Mouse (Mus musculus): Measurements from ENCODE around the gene Gm38655. TPM values are rescaled to one million over a fixed set of nuclear protein-coding genes. Genes with fewer than 3 reads are reported as not detected.

The Gm38655 gene
- total and polyA plus RNA-seq, 3 experiments = not detected

- Histone ChIP-seq H3K27me3 (replicated peaks) (no peaks in the 10 kb centered on the region), H3K4me3 (replicated peaks in 1 of 3; ENCODE audit: low read depth in 2 of 3, low read length in 2 of 3, poor library complexity in 1 of 3) (no peak overlapping the region), H3K27ac (ENCODE audit: insufficient read depth, low read depth) (no peak overlapping the region), H3K9me3 (replicated peaks; ENCODE audit: low read length) (no peaks in the 10 kb centered on the region), H3K79me2 (replicated peaks; ENCODE audit: control insufficient read depth, extremely low read depth, insufficient read depth, poor library complexity, severe bottlenecking) (no peaks in the 10 kb centered on the region), H3K9ac (ENCODE audit: insufficient read depth, low read depth) (no peak overlapping the region), H3K4me2 (ENCODE audit: insufficient read depth, low read depth, poor library complexity, severe bottlenecking) (no peak overlapping the region), H3K36me3 (replicated peaks in 1 of 2; ENCODE audit: control insufficient read depth in 1 of 2, insufficient read depth in 1 of 2, low read length in 1 of 2) (peaks cover 58 to 86% of the 10 kb centered on the region in 2 experiments), H3K4me1 (ENCODE audit: control insufficient read depth in 1 of 2, insufficient read depth in 2 of 2) (peaks cover 4 to 19% of the 10 kb centered on the region in 2 experiments; a peak in 2 of 4 replicates)
- DNase-seq (ENCODE audit: extremely low read depth) = no peak
- dilution Hi-C loops (cut with MboI; ENCODE audit: extremely low pct_ligation_motif_present, extremely low pct_unique_long_range_greater_than_20kb, low sequenced_read_pairs) (no loop called here), in situ Hi-C loops (cut with MboI; ENCODE audit: low pct_ligation_motif_present, low pct_unique_long_range_greater_than_20kb, low sequenced_read_pairs) (no loop called here)
- TF ChIP-seq KAT2A (IDR thresholded peaks at IDR 0.05; ENCODE audit: insufficient replicate concordance, low read length) (no peak), JUND (conservative IDR thresholded peaks at IDR 0.05; ENCODE audit: low read depth, low read length) (no peak), GABPA (IDR thresholded peaks at IDR 0.05; ENCODE audit: insufficient replicate concordance, low read depth, low read length) (no peak), ELF1 (IDR thresholded peaks at IDR 0.05; ENCODE audit: low read depth, low read length) (no peak), ETS1 (conservative IDR thresholded peaks at IDR 0.05; ENCODE audit: low read depth, low read length) (no peak), RAD21 (IDR thresholded peaks at IDR 0.05; ENCODE audit: low read depth, low read length) (no peak), UBTF (IDR thresholded peaks at IDR 0.05; ENCODE audit: low read depth, low read length) (no peak), MAZ (IDR thresholded peaks at IDR 0.05; ENCODE audit: low read depth, low read length) (no peak), MEF2A (IDR thresholded peaks at IDR 0.05; ENCODE audit: borderline replicate concordance, low read depth, low read length) (no peak), BHLHE40 (IDR thresholded peaks at IDR 0.05; ENCODE audit: low read depth, low read length) (no peak), CHD1 (IDR thresholded peaks at IDR 0.05; ENCODE audit: low read depth, low read length) (no peak), NELFE (IDR thresholded peaks at IDR 0.05; ENCODE audit: low read depth, low read length) (no peak), TBP (conservative IDR thresholded peaks at IDR 0.05; ENCODE audit: low read depth, low read length) (no peak), POLR2A (IDR thresholded peaks at IDR 0.05; ENCODE audit: low read depth, low read length) (no peak), ZMIZ1 (IDR thresholded peaks at IDR 0.05; ENCODE audit: low read depth, low read length) (no peak), E2F4 (IDR thresholded peaks at IDR 0.05; ENCODE audit: insufficient replicate concordance, low read depth, low read length) (no peak), CTCF (conservative IDR thresholded peaks at IDR 0.05 in 1 of 2, IDR thresholded peaks at IDR 0.05 in 1 of 2; ENCODE audit: low read depth in 2 of 2, low read length in 2 of 2) (no peak), MYC (IDR thresholded peaks at IDR 0.05; ENCODE audit: low read depth, low read length) (no peak), MAX (IDR thresholded peaks at IDR 0.05; ENCODE audit: low read length) (no peak)
These were observed 40.2 kb upstream of the Gm38655 start for GRCm38 (mm10) chr17:25215431-25215830.

- H3K36me3 ChIP-seq (replicated peaks in 1 of 2; ENCODE audit: control insufficient read depth in 1 of 2, insufficient read depth in 1 of 2, low read length in 1 of 2) = peaks cover 73 to 91% of the 10 kb centered on the region in 2 experiments
- no peak overlapping the region for H3K9ac ChIP-seq (ENCODE audit: insufficient read depth, low read depth)
- H3K9me3 ChIP-seq (replicated peaks; ENCODE audit: low read length) = no peaks in the 10 kb centered on the region
- H3K79me2 ChIP-seq (replicated peaks; ENCODE audit: control insufficient read depth, extremely low read depth, insufficient read depth, poor library complexity, severe bottlenecking) = no peaks in the 10 kb centered on the region
- H3K27ac ChIP-seq (ENCODE audit: insufficient read depth, low read depth) = no peak overlapping the region
- H3K4me3 ChIP-seq (replicated peaks in 1 of 3; ENCODE audit: low read depth in 2 of 3, low read length in 2 of 3, poor library complexity in 1 of 3) = no peak overlapping the region
- DNase-seq (ENCODE audit: extremely low read depth) = no peak
- no peak overlapping the region for H3K4me2 ChIP-seq (ENCODE audit: insufficient read depth, low read depth, poor library complexity, severe bottlenecking)
- TF ChIP-seq TBP (conservative IDR thresholded peaks at IDR 0.05; ENCODE audit: low read depth, low read length) (no peak), UBTF (IDR thresholded peaks at IDR 0.05; ENCODE audit: low read depth, low read length) (no peak), TCF12 (IDR thresholded peaks at IDR 0.05; ENCODE audit: low read depth, low read length) (no peak), MYC (IDR thresholded peaks at IDR 0.05; ENCODE audit: low read depth, low read length) (no peak), USF2 (conservative IDR thresholded peaks at IDR 0.05; ENCODE audit: low read depth, low read length) (no peak), HCFC1 (IDR thresholded peaks at IDR 0.05; ENCODE audit: low read depth, low read length) (no peak)
- dilution Hi-C loops (cut with MboI; ENCODE audit: extremely low pct_ligation_motif_present, extremely low pct_unique_long_range_greater_than_20kb, low sequenced_read_pairs) = no loop called here
- in situ Hi-C loops (cut with MboI; ENCODE audit: low pct_ligation_motif_present, low pct_unique_long_range_greater_than_20kb, low sequenced_read_pairs) = no loop called here
- H3K4me1 ChIP-seq (ENCODE audit: control insufficient read depth in 1 of 2, insufficient read depth in 2 of 2) = peaks cover 4 to 16% of the 10 kb centered on the region in 2 experiments; a peak in 2 of 4 replicates
- no peaks in the 10 kb centered on the region for H3K27me3 ChIP-seq (replicated peaks)
These were observed 36.4 kb upstream of the Gm38655 start for GRCm38 (mm10) chr17:25211705-25212104.

All from CH12.LX (cell line).